Comparison of ENCODE assay signal across 10 mouse cellular contexts in the genomic region with DNA sequence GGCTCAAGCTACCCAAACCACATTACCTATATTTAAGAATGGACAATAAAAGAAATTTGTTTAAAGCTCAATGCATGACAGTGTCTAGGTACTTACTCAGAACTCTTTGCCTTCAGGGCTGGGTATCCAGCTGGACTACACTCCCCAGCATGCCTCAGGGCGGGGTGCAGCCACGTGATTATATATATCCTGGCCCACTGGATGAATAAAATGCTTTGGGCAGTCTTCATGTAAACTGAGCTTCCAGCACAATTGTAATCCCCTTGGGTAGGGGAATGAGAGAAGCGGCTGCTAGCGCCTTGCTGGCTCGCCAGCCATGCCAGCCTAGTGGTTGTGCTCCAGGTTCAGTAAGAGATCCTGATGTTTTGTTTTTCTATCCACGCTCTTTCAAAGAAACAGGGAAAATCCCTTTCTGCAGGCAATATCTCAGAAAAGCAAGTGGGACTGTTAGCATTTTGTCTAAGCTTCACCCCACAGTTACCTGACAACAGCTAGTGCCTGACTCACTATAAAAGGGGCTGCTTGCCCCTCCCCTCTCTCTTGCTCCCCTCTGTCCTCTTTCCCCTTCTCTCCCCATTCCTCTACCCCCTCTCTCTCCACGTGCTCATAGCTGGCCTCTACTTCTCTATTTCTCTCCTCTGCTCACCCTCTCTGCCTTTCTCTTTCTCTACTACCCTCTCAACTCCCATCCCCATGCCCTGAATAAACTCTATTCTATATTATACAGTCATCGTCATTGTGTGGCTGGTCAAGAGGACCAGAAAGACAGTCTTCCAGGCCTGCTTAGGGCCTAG.
A peak's percentile ranks its signal among the peaks of the same experiment; 100 is the strongest.
DNase-seq lines count a peak whose midpoint lies in the region; ATAC-seq and TF ChIP-seq lines count a peak whose summit lies in the region.
"Had no signal": no experiment of that assay in that cellular context is flagged by ENCODE, and none has a peak within 500 bp of the region (broad histone marks: within the 10 kb centered on the region; RNA-seq: fewer than 3 reads in every experiment).

No protein-coding gene starts in this region.

- no peaks in the 10 kb centered on the region for H3K36me3 ChIP-seq in heart, embryonic 16.5 days (ENCODE audit: control insufficient read depth, insufficient read depth)
- H3K36me3 ChIP-seq in ES-E14 (ENCODE audit: control insufficient read depth, insufficient read depth, low read length, poor library complexity, severe bottlenecking), result no peaks in the 10 kb centered on the region
- H3K36me3 ChIP-seq in forebrain, embryonic 14.5 days (ENCODE audit: control insufficient read depth, insufficient read depth, low read length), result no peaks in the 10 kb centered on the region
- no peaks in the 10 kb centered on the region for H3K36me3 ChIP-seq in limb, embryonic 15.5 days
- H3K36me3 ChIP-seq: liver, embryonic 15.5 days had no signal

- no peak overlapping the region for H3K9ac ChIP-seq in heart, embryonic 16.5 days (ENCODE audit: low read length)
- H3K9ac ChIP-seq in ES-E14 (ENCODE audit: insufficient read depth, low read depth, low read length, poor library complexity, severe bottlenecking), result no peak overlapping the region
- H3K9ac ChIP-seq in forebrain, embryonic 14.5 days (ENCODE audit: low read length), result no peak overlapping the region
- no peak overlapping the region for H3K9ac ChIP-seq in limb, embryonic 15.5 days
- H3K9ac ChIP-seq: liver, embryonic 15.5 days had no signal

- no peak for TF ChIP-seq CTCF in cerebellum, adult 2 months (IDR thresholded peaks at IDR 0.05; ENCODE audit: borderline replicate concordance, insufficient read depth, low read depth, low read length)

- no peaks in the 10 kb centered on the region for H3K9me3 ChIP-seq in heart, embryonic 16.5 days (replicated peaks; ENCODE audit: control insufficient read depth, low read length)
- no peaks in the 10 kb centered on the region for H3K9me3 ChIP-seq in ES-E14 (ENCODE audit: control insufficient read depth, insufficient read depth, low read depth, low read length)
- H3K9me3 ChIP-seq in forebrain, embryonic 14.5 days (replicated peaks; ENCODE audit: control insufficient read depth, low read length), result no peaks in the 10 kb centered on the region
- no peaks in the 10 kb centered on the region for H3K9me3 ChIP-seq in limb, embryonic 15.5 days
- H3K9me3 ChIP-seq: liver, embryonic 15.5 days had no signal

- ATAC-seq in heart, embryonic 16.5 days (replicated peaks; ENCODE audit: extremely low read depth, insufficient read depth, low FRiP score), result peak; percentile 59; the same call in 1 of the 2 replicates
- ATAC-seq in forebrain, embryonic 14.5 days, result peak; percentile 70
- peak; percentile 78 for ATAC-seq in limb, embryonic 15.5 days (ENCODE audit: insufficient number of reproducible peaks, low FRiP score, low TSS enrichment, low read depth)

- no peaks in the 10 kb centered on the region for H3K27me3 ChIP-seq in heart, embryonic 16.5 days (ENCODE audit: control insufficient read depth, insufficient read depth, low read length)
- H3K27me3 ChIP-seq in forebrain, embryonic 14.5 days (replicated peaks; ENCODE audit: control insufficient read depth, insufficient read depth, low read length), result no peaks in the 10 kb centered on the region
- no peaks in the 10 kb centered on the region for H3K27me3 ChIP-seq in limb, embryonic 15.5 days
- no peaks in the 10 kb centered on the region for H3K27me3 ChIP-seq in cerebellum, adult 2 months (ENCODE audit: control insufficient read depth, insufficient read depth, low read length)
- H3K27me3 ChIP-seq: liver, embryonic 15.5 days had no signal

- intact Hi-C loops in heart, postnatal 36 days (cut with DNase I), result no loop called here

- DNase-seq in heart, postnatal 36 days, result no peak
- DNase-seq in ES-E14 (ENCODE audit: low read depth, low spot score), result no peak
- DNase-seq in forebrain, embryonic 14.5 days (ENCODE audit: low spot score), result peak; percentile 42
- DNase-seq in layer of hippocampus, postnatal 14 days (ENCODE audit: low spot score in 2 of 2), result no peak
- DNase-seq in left cerebral cortex, adult 9 months (ENCODE audit: low spot score in 2 of 2), result no peak
- DNase-seq in cerebellum, adult 2 months, result no peak
- DNase-seq: heart, postnatal 10 days had no signal

- peaks cover 7% of the 10 kb centered on the region for H3K4me1 ChIP-seq in heart, embryonic 16.5 days (ENCODE audit: control insufficient read depth, insufficient read depth, low read length)
- no peaks in the 10 kb centered on the region for H3K4me1 ChIP-seq in ES-E14 (ENCODE audit: control insufficient read depth in 2 of 2, insufficient read depth in 2 of 2, low read length in 2 of 2, poor library complexity in 1 of 2)
- H3K4me1 ChIP-seq in forebrain, embryonic 14.5 days (ENCODE audit: control insufficient read depth, insufficient read depth, low read length), result no peaks in the 10 kb centered on the region
- peaks cover 6% of the 10 kb centered on the region for H3K4me1 ChIP-seq in limb, embryonic 15.5 days
- H3K4me1 ChIP-seq in cerebellum, adult 2 months (ENCODE audit: control insufficient read depth, insufficient read depth, low read length), result peaks cover 9% of the 10 kb centered on the region; the same call in 1 of the 2 replicates
- H3K4me1 ChIP-seq: liver, embryonic 15.5 days had no signal

- no peak overlapping the region for H3K4me2 ChIP-seq in heart, embryonic 16.5 days (ENCODE audit: low read depth, low read length)
- no peak overlapping the region for H3K4me2 ChIP-seq in forebrain, embryonic 14.5 days (ENCODE audit: low read length)
- H3K4me2 ChIP-seq in limb, embryonic 15.5 days, result peak overlapping the region; percentile 22; the same call in 1 of the 2 replicates
- H3K4me2 ChIP-seq: liver, embryonic 15.5 days had no signal

- H3K4me3 ChIP-seq in heart, embryonic 16.5 days (ENCODE audit: low read length), result no peak overlapping the region
- no peak overlapping the region for H3K4me3 ChIP-seq in ES-E14 (ENCODE audit: insufficient read depth in 1 of 2, low read depth in 1 of 2, low read length in 2 of 2, poor library complexity in 1 of 2, severe bottlenecking in 1 of 2)
- H3K4me3 ChIP-seq in forebrain, embryonic 14.5 days (ENCODE audit: low read depth, low read length), result no peak overlapping the region
- no peak overlapping the region for H3K4me3 ChIP-seq in limb, embryonic 15.5 days
- no peak overlapping the region for H3K4me3 ChIP-seq in cerebellum, adult 2 months (replicated peaks; ENCODE audit: insufficient read depth, low read depth, low read length)
- H3K4me3 ChIP-seq: liver, embryonic 15.5 days had no signal

- WGBS in heart, embryonic 16.5 days, result 79% methylated on average over 8 of the region's 8 CpGs
- WGBS in forebrain, embryonic 14.5 days, result 64% methylated on average over 8 of the region's 8 CpGs
- 53% methylated on average over 8 of the region's 8 CpGs for WGBS in limb, embryonic 15.5 days
- 81% methylated on average over 8 of the region's 8 CpGs for WGBS in cerebellum, adult 2 months

- no peak for TF ChIP-seq POLR2A in cerebellum, adult 2 months (IDR thresholded peaks at IDR 0.05; ENCODE audit: borderline replicate concordance, insufficient read depth, low read length)

- in situ Hi-C loops in ES-E14 (cut with MboI; ENCODE audit: low sequenced_read_pairs in 2 of 2, unreplicated experiment in 2 of 2), result no loop called here

- no peak overlapping the region for H3K27ac ChIP-seq in heart, embryonic 16.5 days (ENCODE audit: low read length)
- H3K27ac ChIP-seq in ES-E14 (ENCODE audit: insufficient read depth, low read depth, low read length, poor library complexity, severe bottlenecking), result no peak overlapping the region
- H3K27ac ChIP-seq in forebrain, embryonic 14.5 days (ENCODE audit: low read depth, low read length), result no peak overlapping the region
- no peak overlapping the region for H3K27ac ChIP-seq in limb, embryonic 15.5 days
- H3K27ac ChIP-seq in cerebellum, adult 2 months (ENCODE audit: insufficient read depth, low read length), result no peak overlapping the region
- H3K27ac ChIP-seq: liver, embryonic 15.5 days had no signal

TF ChIP-seq in ES-E14, 5 proteins besides CTCF, POLR2A, EP300 and RAD21:
- TF ChIP-seq HCFC1 (IDR thresholded peaks at IDR 0.05; ENCODE audit: borderline replicate concordance, insufficient read depth, low read length), result peak; percentile 66; the same call in 1 of the 2 replicates
- no peak for TF ChIP-seq ZC3H11A (IDR thresholded peaks at IDR 0.05; ENCODE audit: borderline replicate concordance, low read depth, low read length)
- TF ChIP-seq ZNF384 (IDR thresholded peaks at IDR 0.05; ENCODE audit: low read depth, low read length), result no peak
